Mouse (Mus musculus) spleen, adult 12 weeks (tissue): ENCODE data around the gene Arl14ep.
A peak's percentile ranks its signal among the peaks of the same experiment; 100 is the strongest.
"Not testable (repeated sequence)": the region's sequence is repeated elsewhere in the genome, so short reads cannot be mapped to it uniquely, and the experiment has no call there.

ENCODE experiments used
- DNase-seq: peaks from one replicate; pipeline ENCODE4 v3.0.0; 2022; ENCODE audit warnings: low spot score

Arl14ep gene

GRCm38 (mm10) chr2:106973959-106974639, at the start of gene Arl14ep:
Gene Arl14ep (minus strand): TSS chr2:106974424.
- peak; percentile 54 for DNase-seq

- no peak for DNase-seq
These were observed 48.5 kb upstream of the Arl14ep start for GRCm38 (mm10) chr2:107022713-107023112.

GRCm38 (mm10) chr2:107019331-107019730, 45.1 kb upstream of the Arl14ep start:
- no peak for DNase-seq

GRCm38 (mm10) chr2:107013161-107013560, 38.9 kb upstream of the Arl14ep start:
- no peak for DNase-seq

GRCm38 (mm10) chr2:107012318-107012717, 38.1 kb upstream of the Arl14ep start:
- DNase-seq = no peak

- no peak for DNase-seq
These were observed 35.9 kb upstream of the Arl14ep start for GRCm38 (mm10) chr2:107010160-107010559.

- DNase-seq = no peak
These were observed 32.2 kb upstream of the Arl14ep start for GRCm38 (mm10) chr2:107006378-107006777.

GRCm38 (mm10) chr2:107005876-107006275, 31.7 kb upstream of the Arl14ep start:
- not testable (repeated sequence) for DNase-seq

GRCm38 (mm10) chr2:106991261-106991660, 17.0 kb upstream of the Arl14ep start:
- no peak for DNase-seq

- no peak for DNase-seq
These were observed 10.7 kb upstream of the Arl14ep start for GRCm38 (mm10) chr2:106984945-106985344.

- no peak for DNase-seq
These were observed 8.3 kb upstream of the Arl14ep start for GRCm38 (mm10) chr2:106982503-106982902.

- DNase-seq = no peak
These were observed 2.2 kb upstream of the Arl14ep start for GRCm38 (mm10) chr2:106976472-106976871.

- no peak for DNase-seq
These were observed 779 bp downstream of the Arl14ep start for GRCm38 (mm10) chr2:106973332-106973958.

- no peak for DNase-seq
These were observed 1.4 kb downstream of the Arl14ep start for GRCm38 (mm10) chr2:106972851-106973250.

GRCm38 (mm10) chr2:106970971-106971370, 3.3 kb downstream of the Arl14ep start:
- no peak for DNase-seq

- no peak for DNase-seq
These were observed 5.9 kb downstream of the Arl14ep start for GRCm38 (mm10) chr2:106968320-106968719.

GRCm38 (mm10) chr2:106963560-106963959, 10.7 kb downstream of the Arl14ep start:
- DNase-seq = no peak

GRCm38 (mm10) chr2:106961650-106962049, 12.6 kb downstream of the Arl14ep start:
- DNase-seq = no peak

GRCm38 (mm10) chr2:106961066-106961465, 13.2 kb downstream of the Arl14ep start:
- DNase-seq = no peak

GRCm38 (mm10) chr2:106960237-106960636, 14.0 kb downstream of the Arl14ep start:
- DNase-seq = no peak

GRCm38 (mm10) chr2:106959380-106959779, 14.8 kb downstream of the Arl14ep start:
- DNase-seq = no peak

- DNase-seq = no peak
These were observed 15.3 kb downstream of the Arl14ep start for GRCm38 (mm10) chr2:106958916-106959315.

GRCm38 (mm10) chr2:106956146-106956545, 18.1 kb downstream of the Arl14ep start:
- DNase-seq = no peak

GRCm38 (mm10) chr2:106955621-106956020, 18.6 kb downstream of the Arl14ep start:
- no peak for DNase-seq
